Mouse (Mus musculus) limb, embryonic 15.5 days (tissue): ENCODE measurements around the gene Car9. TPM values are rescaled to one million over a fixed set of nuclear protein-coding genes. Genes with fewer than 3 reads are reported as not detected.
A peak's percentile ranks its signal among the peaks of the same experiment; 100 is the strongest.
"Not testable (repeated sequence)": the region's sequence is repeated elsewhere in the genome, so short reads cannot be mapped to it uniquely, and the experiment has no call there.

Experiments used
- ATAC-seq: fragments of 200-750 bp; cut with Nextera tagmentation; 2 replicates; pipeline ENCODE4 v1.8.0; 2017; ENCODE audit warnings: low read depth, moderate TSS enrichment; ENCODE audit not compliant: insufficient number of reproducible peaks, low FRiP score, low TSS enrichment
- H3K27ac ChIP-seq: fragments of 300-500 bp; sonication (generic); 2 replicates; pipeline ENCODE4 v1.5.1; 2015; ENCODE audit warnings: moderate library complexity, mild to moderate bottlenecking, inconsistent platforms
- H3K27me3 ChIP-seq: fragments of 300-500 bp; sonication (generic); 2 replicates; pipeline ENCODE4 v1.6.1; 2015; ENCODE audit warnings: inconsistent platforms
- H3K36me3 ChIP-seq: fragments of 300-500 bp; sonication (generic); 2 replicates; pipeline ENCODE4 v1.6.1; 2015; ENCODE audit warnings: inconsistent platforms
- H3K4me1 ChIP-seq: fragments of 300-500 bp; sonication (generic); 2 replicates; pipeline ENCODE4 v1.6.1; 2015; ENCODE audit warnings: inconsistent platforms
- H3K4me2 ChIP-seq: fragments of 300-500 bp; sonication (generic); 2 replicates; pipeline ENCODE4 v1.6.1; 2015; ENCODE audit warnings: mild to moderate bottlenecking, inconsistent platforms
- H3K4me3 ChIP-seq: fragments of 300-500 bp; sonication (generic); 2 replicates; pipeline ENCODE4 v1.5.1; 2015; ENCODE audit warnings: mild to moderate bottlenecking, inconsistent platforms
- H3K9ac ChIP-seq: fragments of 300-500 bp; sonication (generic); 2 replicates; pipeline ENCODE4 v1.6.1; 2015; ENCODE audit warnings: inconsistent platforms
- H3K9me3 ChIP-seq: fragments of 300-500 bp; sonication (generic); 2 replicates; pipeline ENCODE4 v1.6.1; 2016; ENCODE audit warnings: inconsistent platforms
- WGBS: fragments of 180-500 bp; shearing (Covaris S2); methylation state at CpG from one replicate; pipeline ENCODE4 v1.1.7; 2015; 5-methylcytosine and 5-hydroxymethylcytosine counted together
- polyA plus RNA-seq: library from polyadenylated mRNA; unstranded; fragments of >200 nt; fragmentation: Nextera tagmentation; extraction: Ambion mirVana; gene quantifications from 2 replicates; pipeline ENCODE4 v1.2.1, GENCODE M21; 2015

Gene Car9
- polyA plus RNA-seq, 1 experiment from 2014 or later, result 4.1 TPM

GRCm38 (mm10) chr4:43536031-43536430, 29.3 kb downstream of the Car9 start:
- Histone ChIP-seq H3K36me3 (peaks cover 99% of the 10 kb centered on the region), H3K9me3 (no peaks in the 10 kb centered on the region), H3K27ac (no peak overlapping the region), H3K4me2 (no peak overlapping the region), H3K27me3 (no peaks in the 10 kb centered on the region), H3K4me3 (no peak overlapping the region), H3K4me1 (no peaks in the 10 kb centered on the region), H3K9ac (no peak overlapping the region)
- 94% methylated on average over 9 of the region's 9 CpGs for WGBS
- no peak for ATAC-seq

GRCm38 (mm10) chr4:43542044-43542443, 35.3 kb downstream of the Car9 start:
- Histone ChIP-seq H3K36me3 (peaks cover 99% of the 10 kb centered on the region), H3K27ac (no peak overlapping the region), H3K4me3 (no peak overlapping the region), H3K4me2 (no peak overlapping the region), H3K9me3 (no peaks in the 10 kb centered on the region), H3K9ac (no peak overlapping the region), H3K27me3 (no peaks in the 10 kb centered on the region), H3K4me1 (no peaks in the 10 kb centered on the region)
- no peak for ATAC-seq
- WGBS, result 53% methylated on average over 3 of the region's 3 CpGs

- Histone ChIP-seq H3K4me2 (no peak overlapping the region), H3K9me3 (no peaks in the 10 kb centered on the region), H3K4me1 (no peaks in the 10 kb centered on the region), H3K36me3 (peaks cover 99% of the 10 kb centered on the region), H3K4me3 (no peak overlapping the region), H3K9ac (no peak overlapping the region), H3K27me3 (no peaks in the 10 kb centered on the region), H3K27ac (no peak overlapping the region)
- ATAC-seq, result no peak
- WGBS, result 90% methylated on average over 12 of the region's 12 CpGs
Observed at GRCm38 (mm10) chr4:43546375-43547047, 39.7 kb downstream of the Car9 start.

GRCm38 (mm10) chr4:43547160-43547559, 40.4 kb downstream of the Car9 start:
- Histone ChIP-seq H3K27me3 (no peaks in the 10 kb centered on the region), H3K27ac (no peak overlapping the region), H3K4me1 (no peaks in the 10 kb centered on the region), H3K9ac (no peak overlapping the region), H3K4me3 (no peak overlapping the region), H3K4me2 (no peak overlapping the region), H3K36me3 (peaks cover 98% of the 10 kb centered on the region), H3K9me3 (no peaks in the 10 kb centered on the region)
- 89% methylated on average over 8 of the region's 8 CpGs for WGBS
- ATAC-seq, result no peak

- H3K4me1 ChIP-seq, result no peaks in the 10 kb centered on the region
- no peak overlapping the region for H3K4me2 ChIP-seq
- peaks cover 98% of the 10 kb centered on the region for H3K36me3 ChIP-seq
- no peaks in the 10 kb centered on the region for H3K27me3 ChIP-seq
- 93% methylated on average over 12 of the region's 12 CpGs for WGBS
- no peaks in the 10 kb centered on the region for H3K9me3 ChIP-seq
- no peak for ATAC-seq
- H3K4me3 ChIP-seq, result no peak overlapping the region
- no peak overlapping the region for H3K27ac ChIP-seq
- no peak overlapping the region for H3K9ac ChIP-seq
Observed at GRCm38 (mm10) chr4:43549055-43549454, 42.3 kb downstream of the Car9 start.

GRCm38 (mm10) chr4:43551854-43552253, 45.1 kb downstream of the Car9 start:
- 89% methylated on average over 6 of the region's 6 CpGs for WGBS

GRCm38 (mm10) chr4:43552437-43552836, 45.7 kb downstream of the Car9 start:
- Histone ChIP-seq H3K4me3 (no peak overlapping the region), H3K4me1 (peaks cover 2% of the 10 kb centered on the region), H3K4me2 (no peak overlapping the region), H3K27ac (no peak overlapping the region), H3K9ac (no peak overlapping the region), H3K9me3 (no peaks in the 10 kb centered on the region), H3K36me3 (peaks cover 98% of the 10 kb centered on the region), H3K27me3 (no peaks in the 10 kb centered on the region)
- no peak for ATAC-seq
- WGBS, result 92% methylated on average over 5 of the region's 5 CpGs

More at GRCm38 (mm10) chr4:43551854-43552253, 45.1 kb downstream of the Car9 start:
- H3K9me3 ChIP-seq, H3K4me1 ChIP-seq, H3K27me3 ChIP-seq, H3K4me3 ChIP-seq, H3K4me2 ChIP-seq, ATAC-seq, H3K9ac ChIP-seq, H3K27ac ChIP-seq: not testable (repeated sequence)
- H3K36me3 ChIP-seq, result peaks cover 98% of the 10 kb centered on the region

- no peak for ATAC-seq
- no peak overlapping the region for H3K27ac ChIP-seq
Observed at GRCm38 (mm10) chr4:43553891-43554290, 47.1 kb downstream of the Car9 start.

GRCm38 (mm10) chr4:43555926-43556325, 49.2 kb downstream of the Car9 start:
- no peaks in the 10 kb centered on the region for H3K27me3 ChIP-seq
- no peak overlapping the region for H3K4me3 ChIP-seq
- 95% methylated on average over 7 of the region's 7 CpGs for WGBS
- H3K27ac ChIP-seq, result no peak overlapping the region
- peaks cover 68% of the 10 kb centered on the region for H3K36me3 ChIP-seq
- H3K4me1 ChIP-seq, result peaks cover 36% of the 10 kb centered on the region
- H3K9ac ChIP-seq, result no peak overlapping the region
- no peak overlapping the region for H3K4me2 ChIP-seq
- H3K9me3 ChIP-seq, result no peaks in the 10 kb centered on the region
- ATAC-seq, result no peak

More at GRCm38 (mm10) chr4:43553891-43554290, 47.1 kb downstream of the Car9 start:
- Histone ChIP-seq H3K9ac (no peak overlapping the region), H3K4me3 (no peak overlapping the region), H3K4me2 (no peak overlapping the region), H3K36me3 (peaks cover 88% of the 10 kb centered on the region), H3K27me3 (no peaks in the 10 kb centered on the region), H3K4me1 (peaks cover 16% of the 10 kb centered on the region), H3K9me3 (no peaks in the 10 kb centered on the region)

- Histone ChIP-seq H3K4me2 (peak overlapping the region; percentile 39), H3K4me3 (peak overlapping the region; percentile 19), H3K4me1 (peaks cover 40% of the 10 kb centered on the region), H3K9me3 (no peaks in the 10 kb centered on the region), H3K36me3 (peaks cover 48% of the 10 kb centered on the region), H3K27ac (peak overlapping the region; percentile 78), H3K9ac (0 out of 2 replicates have a peak overlapping the region, but pooled peaks have one; percentile 10), H3K27me3 (no peaks in the 10 kb centered on the region)
- no peak for ATAC-seq
- 32% methylated on average over 5 of the region's 5 CpGs for WGBS
Observed at GRCm38 (mm10) chr4:43558028-43558630, 51.4 kb downstream of the Car9 start.

GRCm38 (mm10) chr4:43558631-43559356, 52.0 kb downstream of the Car9 start:
- no peak for ATAC-seq
- no peak overlapping the region for H3K9ac ChIP-seq
- 16% methylated on average over 13 of the region's 13 CpGs for WGBS
- H3K36me3 ChIP-seq, result peaks cover 44% of the 10 kb centered on the region
- H3K4me1 ChIP-seq, result peaks cover 46% of the 10 kb centered on the region
- peak overlapping the region; percentile 78 for H3K27ac ChIP-seq
- H3K27me3 ChIP-seq, result no peaks in the 10 kb centered on the region
- H3K9me3 ChIP-seq, result no peaks in the 10 kb centered on the region
- peak overlapping the region; percentile 19 for H3K4me3 ChIP-seq
- peak overlapping the region; percentile 39 for H3K4me2 ChIP-seq
